Mouse (Mus musculus): ENCODE results near the gene Itga5. TPM values are rescaled to one million over a fixed set of nuclear protein-coding genes. Genes with fewer than 3 reads are reported as not detected.

The Itga5 gene
- total and polyA plus RNA-seq, 2 experiments from 2014 or later: 5.0 to 8.2 TPM

GRCm38 (mm10) chr15:103317120-103317519 is 49.4 kb downstream of the Itga5 start:
- Histone ChIP-seq H3K4me1 (ENCODE audit: insufficient read depth, low read length) (peaks cover 6% of the 10 kb centered on the region), H3K4me3 (ENCODE audit: low read length) (no peak overlapping the region), H3K9ac (replicated peaks; ENCODE audit: low read length) (no peak overlapping the region), H3K27ac (no peak overlapping the region), H3K36me3 (ENCODE audit: insufficient read depth, low read length) (peaks cover 20% of the 10 kb centered on the region), H3K9me3 (ENCODE audit: low read length) (no peaks in the 10 kb centered on the region), H3K27me3 (ENCODE audit: insufficient read depth, low read length) (no peaks in the 10 kb centered on the region), H3K4me2 (ENCODE audit: low read depth, low read length) (no peak overlapping the region)
- ATAC-seq (no peak), DNase-seq (ENCODE audit: low spot score) (no peak)
- TF ChIP-seq CTCF (IDR thresholded peaks at IDR 0.05; ENCODE audit: low read depth): no peak

- 67% methylated on average over 10 of the region's 10 CpGs for WGBS
- Histone ChIP-seq H3K4me2 (ENCODE audit: low read depth, low read length) (no peak overlapping the region), H3K36me3 (ENCODE audit: insufficient read depth, low read length) (peaks cover 20% of the 10 kb centered on the region), H3K27ac (0 out of 2 replicates have a peak overlapping the region, but pooled peaks have one; percentile 32), H3K4me3 (ENCODE audit: low read length) (no peak overlapping the region), H3K27me3 (ENCODE audit: insufficient read depth, low read length) (no peaks in the 10 kb centered on the region), H3K4me1 (ENCODE audit: insufficient read depth, low read length) (no peaks in the 10 kb centered on the region), H3K9me3 (ENCODE audit: low read length) (no peaks in the 10 kb centered on the region), H3K9ac (replicated peaks; ENCODE audit: low read length) (no peak overlapping the region)
- DNase-seq (ENCODE audit: low spot score): no peak
- no peak for ATAC-seq
- no peak for TF ChIP-seq CTCF (IDR thresholded peaks at IDR 0.05; ENCODE audit: low read depth)
Observed at GRCm38 (mm10) chr15:103315979-103316776, 50.4 kb downstream of the Itga5 start.

GRCm38 (mm10) chr15:103315011-103315502 is 51.5 kb downstream of the Itga5 start:
- 5% methylated on average over 18 of the region's 18 CpGs for WGBS

GRCm38 (mm10) chr15:103314181-103314580 is 52.4 kb downstream of the Itga5 start:
- H3K36me3 ChIP-seq (ENCODE audit: insufficient read depth, low read length): peaks cover 20% of the 10 kb centered on the region
- peak overlapping the region; percentile 53 for H3K4me2 ChIP-seq (ENCODE audit: low read depth, low read length)
- no peak for ATAC-seq
- peak overlapping the region; percentile 33; the same call in 1 of the 2 replicates for H3K9ac ChIP-seq (replicated peaks; ENCODE audit: low read length)
- peak overlapping the region; percentile 18; the same call in 1 of the 2 replicates for H3K4me3 ChIP-seq (ENCODE audit: low read length)
- no peaks in the 10 kb centered on the region for H3K27me3 ChIP-seq (ENCODE audit: insufficient read depth, low read length)
- TF ChIP-seq CTCF (IDR thresholded peaks at IDR 0.05; ENCODE audit: low read depth): no peak
- H3K9me3 ChIP-seq (ENCODE audit: low read length): no peaks in the 10 kb centered on the region
- peak overlapping the region; percentile 34; the same call in 1 of the 2 replicates for H3K27ac ChIP-seq
- WGBS: 40% methylated on average over 20 of the region's 22 CpGs
- H3K4me1 ChIP-seq (ENCODE audit: insufficient read depth, low read length): no peaks in the 10 kb centered on the region
- DNase-seq (ENCODE audit: low spot score): no peak

More at GRCm38 (mm10) chr15:103315011-103315502, 51.5 kb downstream of the Itga5 start:
- TF ChIP-seq CTCF (IDR thresholded peaks at IDR 0.05; ENCODE audit: low read depth): peak; percentile 86
- Histone ChIP-seq H3K4me1 (ENCODE audit: insufficient read depth, low read length) (no peaks in the 10 kb centered on the region), H3K27ac (peak overlapping the region; percentile 32; the same call in 1 of the 2 replicates), H3K4me3 (ENCODE audit: low read length) (peak overlapping the region; percentile 18), H3K9me3 (ENCODE audit: low read length) (no peaks in the 10 kb centered on the region), H3K4me2 (ENCODE audit: low read depth, low read length) (peak overlapping the region; percentile 53), H3K27me3 (ENCODE audit: insufficient read depth, low read length) (no peaks in the 10 kb centered on the region), H3K36me3 (ENCODE audit: insufficient read depth, low read length) (peaks cover 20% of the 10 kb centered on the region), H3K9ac (replicated peaks; ENCODE audit: low read length) (0 out of 2 replicates have a peak overlapping the region, but pooled peaks have one; percentile 33)
- peak; percentile 90 for ATAC-seq
- DNase-seq (ENCODE audit: low spot score): peak; percentile 87

GRCm38 (mm10) chr15:103313495-103314095 is 53.0 kb downstream of the Itga5 start:
- Histone ChIP-seq H3K27ac (peak overlapping the region; percentile 34), H3K27me3 (ENCODE audit: insufficient read depth, low read length) (no peaks in the 10 kb centered on the region), H3K4me2 (ENCODE audit: low read depth, low read length) (peak overlapping the region; percentile 53; the same call in 1 of the 2 replicates), H3K4me1 (ENCODE audit: insufficient read depth, low read length) (no peaks in the 10 kb centered on the region), H3K36me3 (ENCODE audit: insufficient read depth, low read length) (peaks cover 20% of the 10 kb centered on the region), H3K9ac (replicated peaks; ENCODE audit: low read length) (no peak overlapping the region; the same call in 1 of the 2 replicates), H3K4me3 (ENCODE audit: low read length) (no peak overlapping the region), H3K9me3 (ENCODE audit: low read length) (no peaks in the 10 kb centered on the region)
- WGBS: 15% methylated on average over 18 of the region's 18 CpGs
- TF ChIP-seq CTCF (IDR thresholded peaks at IDR 0.05; ENCODE audit: low read depth): peak; percentile 88
- no peak for ATAC-seq
- DNase-seq (ENCODE audit: low spot score): peak; percentile 93

- no peak within 1 kb of the TSS for H3K9ac ChIP-seq (replicated peaks; ENCODE audit: low read length)
- H3K36me3 ChIP-seq (ENCODE audit: insufficient read depth, low read length): no peaks in the 10 kb centered on the region
- H3K4me3 ChIP-seq (ENCODE audit: low read length): no peak within 1 kb of the TSS
- no peaks in the 10 kb centered on the region for H3K27me3 ChIP-seq (ENCODE audit: insufficient read depth, low read length)
- DNase-seq (ENCODE audit: low spot score) (no peak), ATAC-seq (no peak)
- no peak within 1 kb of the TSS for H3K27ac ChIP-seq
- H3K4me1 ChIP-seq (ENCODE audit: insufficient read depth, low read length): 0 out of 2 replicates have a peak, but pooled peaks cover 6% of the 10 kb centered on the region
- H3K4me2 ChIP-seq (ENCODE audit: low read depth, low read length): no peak within 1 kb of the TSS
- no peaks in the 10 kb centered on the region for H3K9me3 ChIP-seq (ENCODE audit: low read length)
- no peak for TF ChIP-seq CTCF (IDR thresholded peaks at IDR 0.05; ENCODE audit: low read depth)
- WGBS: 72% methylated on average over 6 of the region's 6 CpGs
Observed at GRCm38 (mm10) chr15:103310365-103310910, 56.1 kb downstream of the Itga5 start, which contains the start of gene Gpr84. Gene Gpr84, minus strand, starts transcription at chr15:103310612.
